Mouse (Mus musculus) mouse embryonic stem cell (cell line): ENCODE measurements around the gene Klrb1.
"Not testable (repeated sequence)": the region's sequence is repeated elsewhere in the genome, so short reads cannot be mapped to it uniquely, and the experiment has no call there.

Source experiments
- in situ Hi-C, 2 experiments: fragments of 300-500 bp; cut with MboI; formaldehyde crosslinking; loops; 1 replicate in 1 of 2; 3 replicates in 1 of 2; pipeline ENCODE4 v1.14.3; 2019 to 2020; ENCODE audit warnings: low sequenced_read_pairs in 2 of 2, low pct_unique_long_range_greater_than_20kb in 1 of 2, mixed read lengths in 1 of 2; ENCODE audit not compliant: unreplicated experiment in 1 of 2

Gene Klrb1

DNA sequence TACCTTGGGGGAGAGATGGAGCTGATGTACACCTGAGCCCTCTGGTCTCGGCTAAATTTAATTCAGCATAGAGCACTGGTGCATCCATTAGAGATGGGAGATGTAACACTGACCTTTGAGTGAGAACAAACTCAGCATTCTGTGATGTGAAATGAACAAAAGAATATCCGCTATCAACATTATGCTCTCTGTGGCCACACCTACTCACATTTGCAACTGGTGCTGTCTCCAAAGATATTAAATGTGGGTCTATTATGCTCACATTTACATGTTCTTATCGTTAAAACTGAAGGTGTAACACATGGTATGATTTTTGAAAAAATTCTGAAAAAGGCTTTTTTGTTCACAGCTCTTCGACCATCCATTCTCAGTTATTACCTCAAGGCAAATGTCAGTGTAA, at the start of gene Klrb1:
Gene Klrb1 (minus strand): TSS at position 101 of the 400 bp plus-strand sequence.
- in situ Hi-C loops: no loop called here

DNA sequence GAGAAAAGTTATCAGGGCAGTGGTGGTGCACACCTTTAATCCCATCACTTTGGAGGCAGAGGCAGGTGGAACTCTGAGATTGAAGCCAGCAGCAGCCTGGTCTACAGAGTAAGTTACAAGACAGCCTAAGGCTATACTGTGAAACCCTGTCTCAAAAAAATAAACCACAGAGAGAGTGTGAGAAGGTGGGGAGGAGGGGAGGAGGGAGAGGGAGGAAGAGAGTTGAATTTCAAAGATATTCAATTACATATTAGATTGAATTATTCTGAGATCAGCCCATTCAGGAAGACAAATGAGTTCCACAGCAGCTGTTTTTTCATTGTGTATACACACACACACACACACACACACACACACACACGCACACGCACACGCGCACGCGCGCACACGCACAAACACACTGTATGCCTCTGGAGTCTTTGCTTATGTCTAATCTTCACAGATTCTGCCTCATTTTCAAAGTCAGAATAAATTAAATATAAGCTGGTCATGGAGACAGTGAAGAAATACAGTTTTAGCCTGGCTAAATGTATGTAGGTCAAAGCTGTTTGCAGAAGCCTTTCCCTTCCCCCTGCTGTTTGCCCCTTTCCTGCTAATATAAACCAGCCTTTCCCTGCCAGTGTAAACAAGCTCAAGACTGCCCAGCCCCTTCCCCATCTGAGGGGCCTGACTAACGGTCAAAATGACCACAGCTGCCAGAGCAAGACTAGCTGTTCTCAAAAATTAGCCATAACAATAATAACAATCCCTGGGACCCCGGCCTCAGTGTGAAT, 46.8 kb upstream of the Klrb1 start:
- in situ Hi-C loops: loop anchor here (10.0 kb wide), 2 partner anchors 75 to 165 kb away; no protein-coding TSS in a partner anchor

DNA sequence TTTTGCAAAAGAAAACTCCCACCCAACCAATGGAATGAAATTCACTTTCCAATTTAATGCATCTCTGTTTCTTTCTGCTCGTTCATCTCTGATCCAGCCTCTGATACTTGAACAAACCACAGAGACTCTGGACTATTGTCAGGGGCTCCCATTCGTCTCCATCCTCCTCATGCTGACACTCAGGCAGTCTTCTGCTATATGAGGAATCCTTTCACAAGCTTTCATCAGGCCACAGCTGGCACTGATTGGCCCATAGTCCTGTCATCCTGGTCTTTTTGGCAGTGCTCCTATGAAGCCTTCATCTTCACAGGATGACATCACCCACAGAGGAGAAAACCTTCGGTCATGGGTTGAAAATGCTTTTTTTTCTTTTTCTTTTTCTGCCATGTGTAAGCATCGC, 45.2 kb upstream of the Klrb1 start:
- in situ Hi-C loops: loop anchor here (10.0 kb wide), 2 partner anchors 77 to 163 kb away; no protein-coding TSS in a partner anchor

DNA sequence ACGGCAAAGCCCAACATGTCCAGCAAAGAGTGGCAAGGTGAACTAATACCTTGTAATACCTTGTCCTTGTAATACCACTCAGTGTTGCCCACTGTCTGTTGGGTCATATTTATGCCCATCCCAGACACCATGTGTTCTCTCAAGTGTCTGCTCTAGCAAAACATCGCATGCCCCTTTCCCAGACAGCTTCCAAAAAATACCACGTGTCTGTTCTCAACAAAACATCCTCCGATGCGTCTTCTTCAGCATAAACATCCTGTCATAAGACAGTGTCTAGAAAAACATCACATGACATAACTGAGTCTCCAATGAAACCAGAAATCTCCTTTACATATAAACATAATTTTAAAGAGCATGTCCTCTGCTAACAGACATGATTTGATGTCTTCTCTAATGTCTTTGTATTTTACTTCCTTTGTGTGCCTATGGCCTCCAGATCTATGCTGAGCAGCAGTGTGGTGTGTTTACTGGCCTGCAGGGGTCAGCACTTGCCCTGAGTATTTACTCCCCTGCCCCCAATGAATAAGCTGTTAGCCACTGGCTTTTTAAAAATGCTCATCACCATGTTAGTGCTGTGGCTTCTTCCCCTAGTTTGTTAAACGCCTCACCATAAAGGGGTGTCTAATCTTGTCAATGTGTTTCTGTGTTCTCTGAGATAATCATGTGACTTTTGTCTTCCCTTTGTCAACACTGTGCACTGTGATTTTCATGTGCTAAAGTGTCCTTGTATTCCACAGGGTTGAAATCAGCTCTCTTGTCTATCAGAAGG, 43.8 kb upstream of the Klrb1 start:
- in situ Hi-C loops: loop anchor here (10.0 kb wide), 2 partner anchors 78 to 162 kb away; no protein-coding TSS in a partner anchor

DNA sequence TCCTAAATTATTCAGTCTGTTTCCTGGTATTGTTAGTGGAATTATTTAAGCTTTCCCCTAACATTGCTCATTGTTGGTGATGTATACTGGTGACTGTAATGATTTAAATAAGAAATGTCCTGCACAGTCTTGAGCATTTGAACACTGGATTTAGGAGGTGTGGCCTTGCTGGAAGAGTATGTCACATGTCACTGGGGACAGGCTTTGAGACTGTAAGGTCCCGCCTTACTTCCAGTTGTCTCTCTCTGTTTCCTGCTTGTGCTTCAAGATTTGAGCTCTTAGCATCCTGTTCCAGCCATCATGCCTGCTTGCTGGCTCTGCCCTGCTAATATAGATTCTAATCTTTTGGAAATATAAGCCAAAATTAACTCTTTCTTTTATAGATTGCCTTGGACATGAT, 42.4 kb upstream of the Klrb1 start:
- in situ Hi-C loops: loop anchor here (10.0 kb wide), 2 partner anchors 80 to 160 kb away; no protein-coding TSS in a partner anchor

DNA sequence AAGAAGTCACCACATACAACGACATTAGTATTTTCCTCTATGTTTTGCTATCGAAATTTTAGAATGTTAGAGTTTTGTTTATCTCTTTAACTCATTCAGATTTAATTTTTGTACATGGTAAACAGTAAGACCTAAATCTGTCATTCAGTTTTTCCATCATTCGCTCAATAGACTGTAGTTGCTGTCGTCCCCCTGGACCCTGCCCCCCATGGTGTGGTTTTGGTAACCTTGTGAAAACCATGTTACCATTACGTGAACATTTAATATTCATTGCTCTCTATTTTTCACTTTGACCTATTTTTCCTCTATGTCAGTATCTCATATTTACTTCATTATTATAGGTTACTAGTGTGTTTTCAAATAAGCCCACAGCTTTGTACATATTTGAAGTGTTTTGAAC, 41.7 kb upstream of the Klrb1 start:
- in situ Hi-C loops: loop anchor here (5.0 to 10.0 kb wide), 3 partner anchors 33 to 160 kb away; no protein-coding TSS in a partner anchor

DNA sequence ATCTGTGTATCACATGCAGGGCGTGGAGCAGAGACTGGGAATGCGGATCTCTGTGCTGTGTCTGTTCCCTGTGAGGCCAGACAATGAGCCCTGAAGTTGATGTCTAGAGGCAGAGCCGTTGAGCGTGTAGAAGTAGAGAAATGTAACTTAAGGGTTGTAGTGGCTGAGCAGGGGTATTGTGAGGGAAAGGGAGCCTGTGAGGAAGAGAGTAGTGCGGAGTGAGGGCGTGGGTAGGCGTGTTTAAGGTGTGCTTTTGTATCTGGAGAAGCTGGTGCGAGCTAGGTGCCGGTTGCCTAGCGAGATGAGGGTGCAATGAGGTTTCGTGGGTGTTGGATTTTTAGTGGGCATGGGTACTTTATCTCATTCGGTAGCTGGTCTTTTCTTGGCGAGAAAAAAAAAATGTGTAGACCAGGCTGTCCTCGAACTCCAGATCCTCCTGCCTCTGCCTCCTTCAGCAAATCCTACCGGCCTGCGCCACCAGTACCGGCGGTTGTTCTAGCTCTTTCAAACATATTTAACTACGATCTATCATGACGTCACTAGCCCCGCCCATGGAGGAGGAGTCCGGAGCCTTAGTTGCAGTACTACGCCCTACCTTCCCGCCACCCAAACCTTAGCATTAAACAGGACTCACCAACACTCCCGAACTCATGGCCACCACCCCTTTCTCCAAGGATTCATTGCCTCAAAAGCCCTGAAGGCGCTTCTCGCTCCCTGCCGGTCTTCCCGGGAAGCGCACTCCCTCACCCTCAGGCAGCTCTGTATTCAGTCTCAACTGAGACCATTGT, 41.1 kb upstream of the Klrb1 start:
- in situ Hi-C loops: loop anchor here (5.0 to 10.0 kb wide), 3 partner anchors 33 to 159 kb away; no protein-coding TSS in a partner anchor

DNA sequence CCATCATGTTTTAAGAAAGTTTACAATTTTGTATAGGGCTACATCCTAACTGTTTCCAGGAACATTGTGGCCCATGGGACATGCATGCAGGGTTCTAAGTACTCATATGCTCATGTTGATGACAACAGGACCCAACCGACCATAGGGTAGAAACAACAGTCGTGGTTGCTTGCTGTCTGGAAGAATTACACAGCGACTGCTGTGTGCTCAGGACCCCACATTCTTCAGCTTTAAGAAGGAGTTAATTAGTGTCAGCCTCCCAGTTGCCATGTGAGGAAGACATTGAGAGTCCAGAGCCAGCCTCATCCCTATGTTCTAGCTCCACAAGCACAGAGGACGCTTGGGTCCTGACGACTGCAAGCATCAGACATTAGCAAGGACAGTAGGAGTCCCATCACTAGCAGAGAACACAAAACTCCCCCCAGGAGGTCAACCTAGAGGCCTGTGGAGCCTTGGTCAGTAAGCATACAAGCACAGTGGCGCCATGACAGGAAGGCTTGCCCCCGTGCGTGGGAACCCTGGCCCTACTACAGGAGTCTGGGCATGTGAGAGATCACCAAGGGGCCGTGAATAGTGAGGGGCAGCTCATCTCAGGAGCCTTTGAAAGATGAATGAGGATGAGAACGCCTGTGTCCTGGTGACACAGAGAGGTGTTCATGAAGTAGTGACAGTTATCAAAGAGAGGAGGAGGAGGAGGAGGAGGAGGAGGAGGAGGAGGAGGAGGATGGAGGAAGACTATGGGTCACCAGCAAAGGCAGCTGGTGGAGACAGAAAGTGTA, 40.2 kb upstream of the Klrb1 start:
- in situ Hi-C loops: loop anchor here (5.0 to 10.0 kb wide), 3 partner anchors 34 to 158 kb away; no protein-coding TSS in a partner anchor

DNA sequence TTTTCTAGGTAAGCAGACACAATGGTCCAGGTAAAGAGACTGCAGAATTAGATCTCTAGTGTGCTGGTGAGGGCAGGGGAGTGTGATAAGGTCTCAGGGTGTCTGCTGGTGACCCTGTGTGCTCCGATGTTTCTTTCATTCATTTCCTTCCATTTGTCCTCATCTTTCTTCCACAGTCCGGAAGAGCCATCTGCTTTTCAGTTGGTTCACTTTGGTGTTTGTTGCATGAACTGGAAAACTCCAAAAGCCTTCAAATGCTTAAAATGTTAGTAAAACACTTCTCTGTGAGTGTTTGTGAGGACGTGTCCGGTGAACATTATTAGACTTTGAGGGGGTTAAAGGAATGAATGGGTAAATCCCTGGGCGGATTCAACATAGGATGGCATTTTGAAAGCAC, 38.3 kb upstream of the Klrb1 start:
- in situ Hi-C loops: loop anchor here (5.0 to 10.0 kb wide), 3 partner anchors 36 to 156 kb away; no protein-coding TSS in a partner anchor

DNA sequence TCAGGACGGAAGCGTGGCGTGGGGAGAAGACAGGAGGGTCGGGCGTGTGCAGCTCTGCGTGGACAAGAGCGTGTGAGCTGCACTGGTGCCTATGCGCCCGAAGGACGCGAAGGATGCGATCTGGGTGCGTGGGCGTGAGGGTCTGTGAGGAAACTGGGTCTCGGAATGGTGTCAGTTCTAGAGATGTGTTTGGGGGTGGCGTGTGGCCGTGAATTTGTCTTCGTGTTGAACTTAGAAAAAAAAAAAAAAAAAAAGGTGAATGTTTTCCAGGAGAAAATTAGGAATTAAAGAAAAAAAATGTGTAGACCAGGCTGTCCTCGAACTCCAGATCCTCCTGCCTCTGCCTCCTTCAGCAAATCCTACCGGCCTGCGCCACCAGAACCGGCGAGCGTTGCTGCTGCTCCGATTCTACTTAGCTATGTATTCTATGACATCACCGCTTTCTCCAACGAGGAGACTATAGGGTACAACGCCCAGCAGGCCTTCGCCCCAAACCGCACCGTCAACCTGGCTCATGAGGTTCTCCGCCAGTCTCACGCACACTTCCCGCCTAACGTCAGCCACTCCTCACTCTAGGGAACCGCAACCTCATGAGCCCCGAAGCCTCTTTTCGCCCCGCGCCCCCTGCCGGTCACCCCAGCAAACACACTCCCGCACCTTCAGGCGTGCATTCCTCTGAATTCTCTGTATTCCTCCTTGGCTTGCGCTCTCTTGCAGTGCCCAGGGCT, 37.7 kb upstream of the Klrb1 start:
- in situ Hi-C loops: loop anchor here (5.0 to 10.0 kb wide), 3 partner anchors 37 to 156 kb away; no protein-coding TSS in a partner anchor

DNA sequence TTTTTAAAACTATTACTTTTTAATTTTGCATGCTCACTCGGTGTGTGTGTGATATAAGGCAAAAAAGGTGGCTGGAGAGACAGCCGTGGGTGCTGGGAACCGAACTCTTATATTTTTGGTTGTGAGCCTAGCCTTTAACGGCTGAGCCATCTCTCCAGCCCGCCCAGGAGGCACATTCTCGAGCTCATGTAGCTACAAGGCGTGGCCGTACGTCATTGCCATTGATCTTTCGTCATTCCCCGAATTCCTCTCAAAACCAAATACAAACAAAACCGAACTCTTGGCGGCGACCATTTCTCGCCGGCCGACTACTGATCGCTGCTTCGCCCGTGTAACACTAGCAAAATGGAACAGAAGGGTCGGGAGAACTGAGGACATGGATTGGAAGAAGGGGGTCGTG, 37.2 kb upstream of the Klrb1 start:
- in situ Hi-C loops: loop anchor here (5.0 to 10.0 kb wide), 3 partner anchors 37 to 155 kb away; no protein-coding TSS in a partner anchor

DNA sequence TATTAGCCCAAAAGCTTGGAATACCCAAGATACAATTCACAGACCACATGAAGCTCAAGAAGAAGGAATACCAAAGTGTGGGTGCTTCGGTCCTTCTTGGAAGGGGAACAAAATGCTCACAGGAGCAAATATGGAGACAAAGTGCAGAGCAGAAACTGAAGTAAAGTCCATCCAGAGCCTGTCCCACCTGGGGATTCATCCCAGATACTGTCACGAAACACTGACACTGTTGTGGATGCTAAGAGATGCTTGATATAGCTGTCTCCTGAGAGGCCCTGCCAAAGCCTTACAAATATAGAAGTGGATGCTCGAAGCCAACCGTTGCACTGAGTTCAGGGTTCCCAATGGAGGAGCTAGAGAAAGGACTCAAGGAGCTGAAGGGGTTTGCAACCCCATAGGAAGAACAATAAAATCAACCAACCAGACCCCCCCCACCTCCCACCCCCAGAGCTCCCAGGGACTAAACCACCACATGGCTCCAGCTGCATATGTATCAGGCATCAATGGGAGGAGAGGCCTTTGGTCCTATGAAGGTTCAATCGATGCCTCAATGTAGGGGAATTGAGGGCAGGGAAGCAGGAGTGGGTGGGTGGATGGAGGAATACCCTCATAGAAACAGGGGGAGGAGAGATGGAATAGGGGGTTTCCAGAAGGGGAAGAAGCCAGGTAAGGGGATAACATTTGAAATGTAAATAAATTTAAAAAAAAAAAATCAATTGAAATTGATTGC, 36.5 kb upstream of the Klrb1 start:
- in situ Hi-C loops: no loop called here

DNA sequence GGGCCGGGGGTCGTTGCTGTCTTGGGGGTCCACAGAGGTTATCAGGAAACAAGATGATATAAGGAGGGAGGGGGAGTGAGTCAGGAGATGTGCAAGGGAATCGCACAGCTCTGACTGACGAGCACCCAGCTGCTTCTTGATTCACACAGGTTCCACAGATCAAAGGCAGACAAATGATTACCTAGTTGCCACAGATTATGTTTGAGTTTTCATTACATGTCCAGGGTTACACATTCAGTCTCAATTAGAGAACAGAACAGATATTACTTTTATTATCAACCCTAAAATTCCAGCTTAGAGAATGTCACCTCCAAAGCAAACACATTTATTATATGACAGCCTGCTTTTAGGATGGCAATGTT, 32.5 kb upstream of the Klrb1 start:
- in situ Hi-C loops: not testable (repeated sequence)

DNA sequence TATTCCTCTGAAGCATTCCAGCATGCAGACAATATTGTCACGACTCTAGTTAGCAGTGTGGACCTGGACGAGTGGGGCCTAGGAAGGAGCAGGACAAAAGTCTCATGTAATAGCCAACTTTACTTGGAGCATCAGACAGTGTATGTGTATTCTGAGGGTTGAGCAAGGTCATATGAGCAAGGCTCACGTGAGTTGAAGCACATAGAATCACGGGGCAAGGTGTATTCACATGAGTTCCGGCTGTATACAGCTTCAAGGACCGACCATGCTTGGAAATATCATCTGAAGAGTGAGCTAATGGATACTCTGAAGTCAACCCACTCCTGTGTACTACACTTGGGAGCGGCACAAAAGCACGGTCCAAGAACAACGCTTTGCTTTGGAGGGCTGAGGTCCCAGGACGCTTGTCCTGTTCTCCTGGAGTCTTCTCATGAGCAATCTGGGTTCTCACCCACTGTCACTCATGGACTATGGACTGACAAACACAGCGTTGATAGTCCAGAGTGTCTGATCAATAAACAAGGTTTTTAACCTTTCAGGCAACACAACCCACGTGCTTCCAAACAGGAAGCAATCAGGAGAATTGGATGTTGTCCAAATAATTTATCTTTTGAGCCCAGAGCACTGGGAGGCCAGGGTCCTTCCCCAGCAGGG, 32.0 kb upstream of the Klrb1 start:
- in situ Hi-C loops: loop anchor here (5.0 kb wide), 1 partner anchor 128 kb away; no protein-coding TSS in a partner anchor

DNA sequence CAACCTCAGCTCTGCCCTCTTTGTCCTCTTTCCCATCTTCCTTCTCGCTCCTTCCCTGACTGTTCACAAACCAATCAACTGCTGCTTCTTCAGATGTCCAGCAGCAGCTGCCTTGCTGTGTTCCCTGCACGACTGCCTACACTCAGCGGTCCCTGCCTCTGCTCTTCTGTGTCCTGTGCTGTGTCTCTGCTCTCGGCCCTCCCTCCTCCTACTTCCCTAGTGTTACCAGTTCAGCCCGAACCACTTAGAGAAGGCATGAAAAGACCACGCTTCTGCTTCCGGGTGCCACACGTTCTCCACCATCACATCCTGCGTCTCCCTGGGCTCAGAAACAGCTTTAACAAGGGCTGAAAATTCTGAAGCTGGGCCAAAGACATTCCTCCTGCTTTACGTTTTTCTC, 31.4 kb upstream of the Klrb1 start:
- in situ Hi-C loops: loop anchor here (5.0 kb wide), 1 partner anchor 127 kb away; no protein-coding TSS in a partner anchor
